Mouse (Mus musculus) forebrain, embryonic 11.5 days (tissue): ENCODE measurements around the gene Mri1. TPM values are rescaled to one million over a fixed set of nuclear protein-coding genes. Genes with fewer than 3 reads are reported as not detected.

ENCODE experiments used
- ATAC-seq: fragments of 200-750 bp; cut with Nextera tagmentation; replicated peaks from 2 replicates; pipeline ENCODE4 v1.8.0; 2017; ENCODE audit warnings: moderate TSS enrichment; ENCODE audit not compliant: low FRiP score
- DNase-seq: peaks from one replicate; pipeline ENCODE4 v3.0.0-alpha.2; 2017; ENCODE audit warnings: low spot score
- H3K27ac ChIP-seq: fragments of 300-500 bp; sonication (generic); 2 replicates; pipeline ENCODE4 v1.5.1; 2014; ENCODE audit warnings: low read depth, low read length
- H3K27me3 ChIP-seq: fragments of 300-500 bp; sonication (generic); 2 replicates; pipeline ENCODE4 v1.6.1; 2014; ENCODE audit warnings: mild to moderate bottlenecking, low read length, mixed read lengths; ENCODE audit not compliant: control insufficient read depth, insufficient read depth
- H3K36me3 ChIP-seq: fragments of 300-500 bp; sonication (generic); 2 replicates; pipeline ENCODE4 v1.6.1; 2014; ENCODE audit warnings: mild to moderate bottlenecking, low read length, moderate library complexity, mixed read lengths; ENCODE audit not compliant: control insufficient read depth, insufficient read depth
- H3K4me1 ChIP-seq: fragments of 300-500 bp; sonication (generic); replicated peaks from 2 replicates; pipeline ENCODE4 v1.6.1; 2014; ENCODE audit warnings: low read length, mixed read lengths; ENCODE audit not compliant: control insufficient read depth, insufficient read depth
- H3K4me2 ChIP-seq: fragments of 300-500 bp; sonication (generic); 2 replicates; pipeline ENCODE4 v1.6.1; 2014; ENCODE audit warnings: low read depth, mild to moderate bottlenecking, low read length, moderate library complexity, mixed read lengths; ENCODE audit not compliant: severe bottlenecking
- H3K4me3 ChIP-seq: fragments of 300-500 bp; sonication (generic); 2 replicates; pipeline ENCODE4 v1.5.1; 2014; ENCODE audit warnings: low read depth, low read length
- H3K9ac ChIP-seq: fragments of 300-500 bp; sonication (generic); 2 replicates; pipeline ENCODE4 v1.6.1; 2014; ENCODE audit warnings: low read length
- H3K9me3 ChIP-seq: fragments of 300-500 bp; sonication (generic); 2 replicates; pipeline ENCODE4 v1.6.1; 2016; ENCODE audit warnings: low read length, mixed read lengths; ENCODE audit not compliant: control insufficient read depth
- WGBS: fragments of 180-500 bp; shearing (Covaris S2); extraction: QIAGEN DNeasy Blood & Tissue Kit; methylation state at CpG from one replicate; pipeline ENCODE4 v1.1.7; 2014; 5-methylcytosine and 5-hydroxymethylcytosine counted together
- polyA plus RNA-seq: library from polyadenylated mRNA; unstranded; fragments of >200 nt; fragmentation: Nextera tagmentation; extraction: Ambion mirVana; gene quantifications from 2 replicates; pipeline ENCODE4 v1.2.1, GENCODE M21; 2014

The Mri1 gene
- polyA plus RNA-seq, 1 experiment from 2014 or later, result 59.6 TPM

DNA sequence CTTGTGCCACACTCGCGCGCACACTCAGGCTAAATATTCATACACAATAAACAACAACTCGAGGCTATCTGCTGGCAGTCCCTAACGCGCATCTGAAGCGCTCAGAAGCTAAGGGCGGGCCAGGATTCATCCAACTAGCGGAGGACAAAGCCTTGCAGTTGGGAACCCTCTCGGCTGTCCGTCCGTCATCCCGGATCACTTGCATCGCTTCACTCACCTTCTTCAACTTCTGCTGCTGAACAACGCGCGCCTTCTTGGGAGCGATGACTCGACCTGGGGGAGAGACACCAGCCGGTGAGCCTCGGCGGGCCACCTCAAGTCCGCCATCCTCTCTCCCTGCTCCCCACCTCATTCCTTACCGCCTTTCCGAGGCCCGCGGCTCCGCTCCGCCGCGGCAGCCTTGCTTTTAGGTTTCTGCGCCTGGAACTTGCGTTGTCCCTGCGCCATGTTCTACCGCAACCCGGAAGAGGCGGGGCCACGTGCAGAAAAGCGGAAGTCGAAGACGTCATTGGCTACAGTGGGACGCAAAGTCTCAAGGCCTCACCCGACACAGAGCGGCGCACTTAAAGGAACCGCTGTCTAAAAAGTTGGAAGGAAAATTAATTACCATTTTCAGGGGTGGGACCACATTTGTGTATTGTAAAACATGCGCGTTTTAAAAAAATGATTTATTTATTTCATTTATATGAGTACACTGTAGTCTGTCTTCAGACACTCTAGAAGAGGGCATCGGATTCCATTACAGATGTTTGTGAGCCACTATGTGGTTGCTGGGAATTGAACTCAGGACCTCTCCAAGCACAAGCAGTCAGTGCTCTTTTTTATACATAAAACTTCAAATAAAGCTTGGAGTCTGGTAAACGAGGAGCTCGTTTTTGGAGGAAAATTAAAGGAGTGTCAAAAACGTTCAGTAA is 7.6 kb downstream of the Mri1 start, which contains the start of gene D8Ertd738e:
Gene D8Ertd738e (minus strand): TSS at position 463 of the 914 bp plus-strand sequence.
- H3K9me3 ChIP-seq, result no peaks in the 10 kb centered on the region
- H3K4me1 ChIP-seq, result no peaks in the 10 kb centered on the region
- H3K4me3 ChIP-seq, result peak within 1 kb of the TSS; percentile 94
- H3K9ac ChIP-seq, result peak within 1 kb of the TSS; percentile 82
- peaks cover 21% of the 10 kb centered on the region; the same call in 1 of the 2 replicates for H3K36me3 ChIP-seq
- DNase-seq (peak; percentile 90), ATAC-seq (peak; percentile 92)
- H3K4me2 ChIP-seq, result peak within 1 kb of the TSS; percentile 69
- no peaks in the 10 kb centered on the region for H3K27me3 ChIP-seq
- 3% methylated on average over 52 of the region's 52 CpGs for WGBS
- no peak within 1 kb of the TSS for H3K27ac ChIP-seq

- DNase-seq (no peak), ATAC-seq (no peak)
- Histone ChIP-seq H3K27me3 (no peaks in the 10 kb centered on the region), H3K36me3 (peaks cover 13% of the 10 kb centered on the region; the same call in 1 of the 2 replicates), H3K9me3 (no peaks in the 10 kb centered on the region), H3K9ac (no peak overlapping the region), H3K4me1 (no peaks in the 10 kb centered on the region), H3K4me3 (no peak overlapping the region), H3K27ac (no peak overlapping the region), H3K4me2 (no peak overlapping the region)
- 83% methylated on average over 2 of the region's 2 CpGs for WGBS
Measured at GRCm38 (mm10) chr8:84241821-84242220, 15.3 kb downstream of the Mri1 start.

GRCm38 (mm10) chr8:84241167-84241566 is 16.0 kb downstream of the Mri1 start:
- Histone ChIP-seq H3K4me3 (no peak overlapping the region), H3K4me2 (no peak overlapping the region), H3K36me3 (peaks cover 10% of the 10 kb centered on the region; the same call in 1 of the 2 replicates), H3K9ac (no peak overlapping the region), H3K27me3 (no peaks in the 10 kb centered on the region), H3K9me3 (no peaks in the 10 kb centered on the region), H3K4me1 (no peaks in the 10 kb centered on the region), H3K27ac (no peak overlapping the region)
- DNase-seq (no peak), ATAC-seq (no peak)
- WGBS, result 66% methylated on average over 6 of the region's 6 CpGs

DNA sequence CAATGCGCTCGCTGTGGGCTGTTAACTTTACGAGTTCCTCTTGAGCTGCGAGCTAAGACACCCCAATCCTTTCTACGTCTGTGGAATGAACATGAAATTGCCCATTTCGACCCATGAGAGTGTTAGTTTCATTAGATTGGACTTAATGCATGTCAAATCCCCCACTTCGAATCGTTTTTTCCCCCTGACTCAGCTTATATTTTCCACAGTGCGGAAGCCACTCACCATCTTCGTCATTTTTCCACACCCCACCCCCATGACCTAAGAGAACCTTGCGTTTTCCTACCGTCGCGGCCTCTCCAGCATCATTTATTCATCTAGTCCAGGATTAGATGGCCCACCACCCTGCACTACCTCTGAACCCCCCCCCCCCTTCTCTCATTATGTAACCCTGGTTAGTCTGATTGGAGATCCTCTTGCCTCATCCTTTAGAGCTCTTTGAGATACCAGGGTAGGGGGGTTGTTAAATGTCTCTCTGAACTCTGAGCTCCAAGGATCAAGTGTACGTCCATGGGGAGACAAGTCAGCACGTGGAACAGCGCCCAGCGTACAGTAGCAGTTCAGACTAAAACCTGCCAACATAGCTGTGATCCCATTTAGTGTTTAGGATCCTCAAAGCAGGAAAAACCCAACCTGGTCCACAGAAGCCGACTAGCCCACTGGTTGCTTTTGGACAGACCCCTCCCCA is 19.4 kb downstream of the Mri1 start:
- WGBS, result 22% methylated on average over 19 of the region's 19 CpGs
- Histone ChIP-seq H3K36me3 (peaks cover 6% of the 10 kb centered on the region; the same call in 1 of the 2 replicates), H3K9ac (peak overlapping the region; percentile 57), H3K9me3 (no peaks in the 10 kb centered on the region), H3K4me3 (peak overlapping the region; percentile 47), H3K4me2 (peak overlapping the region; percentile 75), H3K27me3 (no peaks in the 10 kb centered on the region), H3K4me1 (no peaks in the 10 kb centered on the region), H3K27ac (peak overlapping the region; percentile 65; the same call in 1 of the 2 replicates)
- DNase-seq (no peak), ATAC-seq (no peak)

DNA sequence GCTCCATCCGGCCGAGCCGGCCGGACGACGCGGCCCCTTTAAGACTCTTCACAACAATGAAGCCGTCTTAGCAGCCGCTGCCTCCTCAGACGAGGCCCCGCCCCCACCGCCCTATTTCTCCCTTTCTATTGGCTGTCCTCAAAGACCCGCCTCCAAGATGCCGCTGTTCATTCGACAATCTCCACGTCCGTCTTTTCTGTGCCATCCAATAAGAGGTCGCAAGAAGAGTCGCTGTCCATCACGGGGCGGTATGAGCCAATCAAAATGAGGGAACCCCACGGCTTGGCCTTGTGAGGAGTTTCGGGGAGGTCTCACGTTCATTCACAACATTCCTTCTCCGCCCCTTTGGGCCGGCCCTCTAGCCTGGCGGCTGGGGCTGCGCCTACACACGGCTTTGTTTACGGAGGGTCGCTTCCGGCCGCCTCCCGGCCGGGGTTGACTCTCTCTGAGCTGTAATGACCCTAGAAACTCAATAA is 20.1 kb downstream of the Mri1 start, which contains the start of gene Zswim4:
Gene Zswim4 (minus strand): TSS at position 58 of the 476 bp plus-strand sequence.
- Histone ChIP-seq H3K27ac (peak within 1 kb of the TSS; percentile 65; the same call in 1 of the 2 replicates), H3K4me3 (peak within 1 kb of the TSS; percentile 90), H3K4me2 (peak within 1 kb of the TSS; percentile 92), H3K9me3 (no peaks in the 10 kb centered on the region), H3K9ac (peak within 1 kb of the TSS; percentile 93), H3K27me3 (no peaks in the 10 kb centered on the region), H3K36me3 (peaks cover 6% of the 10 kb centered on the region; the same call in 1 of the 2 replicates), H3K4me1 (no peaks in the 10 kb centered on the region)
- ATAC-seq, result peak; percentile 99
- under 1% methylated on average over 35 of the region's 35 CpGs for WGBS
- DNase-seq, result peak; percentile 99

DNA sequence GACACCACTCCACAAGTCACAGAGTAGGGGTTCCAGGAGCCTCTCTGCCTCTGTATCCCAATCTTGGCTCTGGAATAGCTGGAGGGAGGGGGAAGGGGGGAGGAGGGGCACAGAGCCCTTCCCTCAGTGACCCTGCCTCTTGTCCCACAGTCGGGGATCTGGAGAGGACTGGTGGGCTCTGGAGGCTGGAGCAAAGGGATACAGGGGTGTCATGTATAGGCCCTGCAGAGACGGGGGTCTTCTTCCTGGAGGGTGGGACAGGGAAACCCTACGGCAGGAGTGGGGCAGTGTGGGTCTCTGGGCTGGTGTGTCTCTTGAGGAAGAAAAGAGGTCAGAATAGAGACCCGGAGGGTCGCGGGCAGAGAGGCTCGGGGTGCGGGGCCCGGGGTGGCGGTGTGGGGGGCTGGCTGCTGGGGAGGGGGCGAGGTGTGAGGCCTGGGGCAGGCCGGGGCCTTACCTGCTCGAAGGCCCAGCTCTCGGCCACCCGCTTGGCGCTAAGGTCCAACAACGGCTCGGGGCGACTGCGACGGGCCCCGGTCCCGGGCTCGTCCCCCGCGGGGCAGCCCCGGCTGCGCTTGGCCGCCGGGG is 20.6 kb downstream of the Mri1 start:
- DNase-seq, result no peak
- under 1% methylated on average over 26 of the region's 30 CpGs for WGBS
- H3K27ac ChIP-seq, result 0 out of 2 replicates have a peak overlapping the region, but pooled peaks have one; percentile 25

GRCm38 (mm10) chr8:84235746-84236409 is 21.2 kb downstream of the Mri1 start:
- ATAC-seq, result no peak
- no peak for DNase-seq
- Histone ChIP-seq H3K9ac (peak overlapping the region; percentile 93), H3K4me2 (peak overlapping the region; percentile 92), H3K4me3 (peak overlapping the region; percentile 90), H3K9me3 (no peaks in the 10 kb centered on the region), H3K4me1 (no peaks in the 10 kb centered on the region), H3K27me3 (no peaks in the 10 kb centered on the region), H3K36me3 (peaks cover 6% of the 10 kb centered on the region; the same call in 1 of the 2 replicates), H3K27ac (no peak overlapping the region)
- WGBS, result 44% methylated on average over 10 of the region's 10 CpGs

More for the DNA sequence above, 20.6 kb downstream of the Mri1 start:
- ATAC-seq, result no peak; the same call in 1 of the 2 replicates
- Histone ChIP-seq H3K36me3 (peaks cover 6% of the 10 kb centered on the region; the same call in 1 of the 2 replicates), H3K4me2 (peak overlapping the region; percentile 92), H3K27me3 (no peaks in the 10 kb centered on the region), H3K4me1 (no peaks in the 10 kb centered on the region), H3K4me3 (peak overlapping the region; percentile 90), H3K9me3 (no peaks in the 10 kb centered on the region), H3K9ac (peak overlapping the region; percentile 93)
